Mouse (Mus musculus): ENCODE data around the gene Trim10. TPM values are rescaled to one million over a fixed set of nuclear protein-coding genes. Genes with fewer than 3 reads are reported as not detected.

The Trim10 gene
- polyA plus RNA-seq, 1 experiment: 37.0 TPM

DNA sequence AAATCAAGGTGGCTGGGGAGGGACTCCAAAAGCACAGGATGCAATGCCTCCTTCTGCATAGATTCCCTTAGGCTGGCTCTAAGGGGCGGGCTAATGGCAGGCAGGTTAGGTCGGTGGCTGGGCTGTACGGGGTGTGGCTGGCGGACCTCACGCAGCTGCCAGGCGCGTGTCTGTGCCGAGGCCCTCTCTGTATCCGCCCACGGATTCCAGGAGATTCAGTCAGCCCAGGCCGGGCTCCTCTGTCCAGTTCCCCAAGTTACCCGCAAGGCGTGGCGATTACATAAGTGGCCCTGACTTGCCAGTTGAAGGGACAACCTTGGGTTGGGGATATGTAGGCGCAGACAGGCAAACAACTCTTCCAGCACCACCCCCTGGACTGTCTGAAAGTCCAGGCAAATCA lies 50.9 kb downstream of the Trim10 start:
- 67% methylated on average over 15 of the region's 15 CpGs for WGBS
- Histone ChIP-seq H3K4me3 (ENCODE audit: extremely low read depth, insufficient read depth, insufficient read length) (no peak overlapping the region), H3K36me3 (ENCODE audit: control insufficient read depth, insufficient read depth, low read length) (no peaks in the 10 kb centered on the region), H3K4me1 (ENCODE audit: control insufficient read depth, insufficient read depth, insufficient read length) (no peaks in the 10 kb centered on the region), H3K27me3 (ENCODE audit: control insufficient read depth, insufficient read depth, low read length) (no peaks in the 10 kb centered on the region), H3K27ac (ENCODE audit: insufficient read depth, low read length) (no peak overlapping the region)
- no peak for DNase-seq (ENCODE audit: low read depth in 1 of 2, low spot score in 2 of 2)
- TF ChIP-seq CTCF (IDR thresholded peaks at IDR 0.05; ENCODE audit: extremely low read depth, insufficient read depth, insufficient read length, insufficient replicate concordance) (no peak), POLR2A (IDR thresholded peaks at IDR 0.05; ENCODE audit: low read depth, low read length) (no peak)

- Histone ChIP-seq H3K36me3 (ENCODE audit: control insufficient read depth, insufficient read depth, low read length) (no peaks in the 10 kb centered on the region), H3K4me3 (ENCODE audit: extremely low read depth, insufficient read depth, insufficient read length) (no peak overlapping the region), H3K27me3 (ENCODE audit: control insufficient read depth, insufficient read depth, low read length) (no peaks in the 10 kb centered on the region), H3K4me1 (ENCODE audit: control insufficient read depth, insufficient read depth, insufficient read length) (no peaks in the 10 kb centered on the region), H3K27ac (ENCODE audit: insufficient read depth, low read length) (no peak overlapping the region)
- TF ChIP-seq POLR2A (IDR thresholded peaks at IDR 0.05; ENCODE audit: low read depth, low read length): no peak
- no peak for TF ChIP-seq CTCF (IDR thresholded peaks at IDR 0.05; ENCODE audit: extremely low read depth, insufficient read depth, insufficient read length, insufficient replicate concordance)
- 85% methylated on average over 4 of the region's 4 CpGs for WGBS
- no peak for DNase-seq (ENCODE audit: low read depth in 1 of 2, low spot score in 2 of 2)
Observed at GRCm38 (mm10) chr17:36922715-36923114, 53.3 kb downstream of the Trim10 start.

- no peak overlapping the region for H3K4me3 ChIP-seq (ENCODE audit: extremely low read depth, insufficient read depth, insufficient read length)
- no peaks in the 10 kb centered on the region for H3K36me3 ChIP-seq (ENCODE audit: control insufficient read depth, insufficient read depth, low read length)
- H3K27me3 ChIP-seq (ENCODE audit: control insufficient read depth, insufficient read depth, low read length): no peaks in the 10 kb centered on the region
- no peak overlapping the region for H3K27ac ChIP-seq (ENCODE audit: insufficient read depth, low read length)
- TF ChIP-seq POLR2A (IDR thresholded peaks at IDR 0.05; ENCODE audit: low read depth, low read length) (no peak), CTCF (IDR thresholded peaks at IDR 0.05; ENCODE audit: extremely low read depth, insufficient read depth, insufficient read length, insufficient replicate concordance) (no peak)
- DNase-seq (ENCODE audit: low read depth in 1 of 2, low spot score in 2 of 2): no peak
- no peaks in the 10 kb centered on the region for H3K4me1 ChIP-seq (ENCODE audit: control insufficient read depth, insufficient read depth, insufficient read length)
- WGBS: 75% methylated on average over 4 of the region's 4 CpGs
Observed at GRCm38 (mm10) chr17:36923491-36923890, 54.1 kb downstream of the Trim10 start.

Other genes with a start within 250 kb of the Trim10 start
- gene H2-M9, start 226.9 kb upstream of the Trim10 start, polyA plus RNA-seq (2012; rRNA removed): not detected in 2 replicates
- gene H2-M1, start 197.4 kb upstream of the Trim10 start, polyA plus RNA-seq (2012; rRNA removed): not detected in 2 replicates
- not detected in 2 replicates for gene H2-M10.5, start 96.7 kb upstream of the Trim10 start, polyA plus RNA-seq (2012; rRNA removed)
- not detected in 2 replicates for gene H2-M10.6, start 57.4 kb upstream of the Trim10 start, polyA plus RNA-seq (2012; rRNA removed)
- 50.6 and 55.6 TPM in 2 replicates for gene Trim26, start 32.4 kb upstream of the Trim10 start, polyA plus RNA-seq (2012; rRNA removed)
- 0.04 and 0.05 TPM in 2 replicates for gene Trim15, start 2.4 kb upstream of the Trim10 start, polyA plus RNA-seq (2012; rRNA removed)
- gene Trim40, start 20.5 kb downstream of the Trim10 start, polyA plus RNA-seq (2012; rRNA removed): 0.19 TPM in 1 of 2 replicates, not detected in the other
- not detected in 2 replicates for gene Trim31, start 28.5 kb downstream of the Trim10 start, polyA plus RNA-seq (2012; rRNA removed)
- 0.20 and 0.23 TPM in 2 replicates for gene Rnf39, start 73.3 kb downstream of the Trim10 start, polyA plus RNA-seq (2012; rRNA removed)
- 36.3 and 36.9 TPM in 2 replicates for gene Ppp1r11, start 82.2 kb downstream of the Trim10 start, polyA plus RNA-seq (2012; rRNA removed)
- 19.0 and 23.5 TPM in 2 replicates for gene Znrd1, start 89.0 kb downstream of the Trim10 start, polyA plus RNA-seq (2012; rRNA removed)
- 0.31 and 0.57 TPM in 2 replicates for gene Znrd1as, start 89.0 kb downstream of the Trim10 start, polyA plus RNA-seq (2012; rRNA removed)
- not detected in 2 replicates for gene 2410137M14Rik, start 111.7 kb downstream of the Trim10 start, polyA plus RNA-seq (2012; rRNA removed)
- 0.28 and 0.48 TPM in 2 replicates for gene H2-M5, start 120.0 kb downstream of the Trim10 start, polyA plus RNA-seq (2012; rRNA removed)
- gene Zfp57, start 131.6 kb downstream of the Trim10 start, polyA plus RNA-seq (2012; rRNA removed): 0.62 and 0.75 TPM in 2 replicates
- gene Mog, start 153.8 kb downstream of the Trim10 start, polyA plus RNA-seq (2012; rRNA removed): not detected in 2 replicates
- gene Gabbr1, start 176.4 kb downstream of the Trim10 start, polyA plus RNA-seq (2012; rRNA removed): 28.7 and 29.7 TPM in 2 replicates
- gene Olfr90, start 218.9 kb downstream of the Trim10 start, polyA plus RNA-seq (2012; rRNA removed): 0.14 TPM in 1 of 2 replicates, not detected in the other
- gene Olfr91, start 228.7 kb downstream of the Trim10 start, polyA plus RNA-seq (2012; rRNA removed): not detected in 2 replicates

Data from spleen, adult 2 months (tissue).